Mouse (Mus musculus) embryonic fibroblast, embryonic 13.5 days (primary cell): ENCODE data around the gene Actl11. TPM values are rescaled to one million over a fixed set of nuclear protein-coding genes. Genes with fewer than 3 reads are reported as not detected.

ENCODE experiments used
- H3K27ac ChIP-seq: 2 replicates; pipeline ENCODE4 v1.5.1; 2012; ENCODE audit warnings: low read length, control low read depth, inconsistent platforms; ENCODE audit not compliant: insufficient read depth
- H3K4me1 ChIP-seq: 2 replicates; pipeline ENCODE4 v1.6.1; 2011; ENCODE audit warnings: low read length; ENCODE audit not compliant: control insufficient read depth, insufficient read depth
- H3K4me3 ChIP-seq: 2 replicates; pipeline ENCODE4 v1.5.1; 2011; ENCODE audit warnings: mild to moderate bottlenecking, control low read depth, low read length; ENCODE audit not compliant: insufficient read depth
- CTCF ChIP-seq: IDR thresholded peaks from 2 replicates; pipeline ENCODE4 v1.5.1; 2011; ENCODE audit warnings: mild to moderate bottlenecking, control low read depth, low read length, moderate library complexity, borderline replicate concordance; ENCODE audit not compliant: insufficient read depth
- POLR2A ChIP-seq: IDR thresholded peaks from 2 replicates; pipeline ENCODE4 v1.6.1; 2011; ENCODE audit warnings: low read depth, mild to moderate bottlenecking, control low read depth, low read length, moderate library complexity
- polyA plus RNA-seq: library from polyadenylated mRNA; stranded (reverse); fragments of >200 nt; gene quantifications from 2 replicates; pipeline ENCODE4 v1.2.4, GENCODE M21; 2011; ENCODE audit warnings: low read depth; ENCODE audit not compliant: missing spikeins, insufficient read length

The Actl11 gene
- polyA plus RNA-seq, 1 experiment, result not detected

DNA sequence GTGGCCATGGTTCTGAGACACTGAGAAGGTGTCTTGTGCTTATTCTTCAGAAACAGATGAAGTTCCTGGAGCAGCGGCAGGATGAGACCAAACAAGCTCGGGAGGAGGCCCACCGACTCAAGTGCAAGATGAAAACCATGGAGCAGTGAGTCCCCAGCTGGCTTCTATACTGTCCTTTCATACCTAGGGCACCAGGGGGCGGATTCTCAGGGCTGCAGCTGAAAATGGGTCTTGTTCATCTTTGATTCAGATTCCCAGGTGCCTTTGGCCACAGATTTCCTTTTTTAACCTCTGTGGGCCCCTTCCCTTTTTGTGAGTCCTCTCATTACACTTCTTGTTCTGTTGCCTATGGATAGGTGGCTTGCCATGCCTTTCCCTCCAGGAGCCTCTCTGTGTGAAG lies 32.7 kb downstream of the Actl11 start:
- Histone ChIP-seq H3K4me3 (no peak overlapping the region), H3K4me1 (peaks cover 2% of the 10 kb centered on the region), H3K27ac (no peak overlapping the region)
- TF ChIP-seq POLR2A (no peak), CTCF (no peak)

DNA sequence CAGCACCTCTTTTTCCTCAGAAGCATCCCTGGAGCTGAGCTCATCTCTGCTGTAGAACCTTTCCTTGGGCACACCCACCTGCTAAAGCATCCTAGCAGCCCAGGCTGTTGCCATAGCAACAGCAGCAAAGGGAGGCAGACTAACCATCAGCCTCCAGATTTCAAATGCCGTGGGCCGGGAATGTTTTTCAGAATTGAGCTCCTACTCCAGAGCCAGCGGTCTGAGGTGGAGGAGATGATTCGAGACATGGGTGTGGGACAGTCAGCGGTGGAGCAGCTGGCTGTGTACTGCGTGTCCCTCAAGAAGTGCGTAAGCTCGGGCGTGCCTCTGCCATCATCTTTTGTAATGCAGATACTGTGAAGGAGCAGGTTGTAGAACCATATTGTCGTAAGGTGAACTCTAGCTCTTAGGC lies 33.1 kb downstream of the Actl11 start:
- no peaks in the 10 kb centered on the region for H3K4me1 ChIP-seq
- TF ChIP-seq POLR2A, result no peak
- no peak for TF ChIP-seq CTCF
- no peak overlapping the region for H3K27ac ChIP-seq
- no peak overlapping the region for H3K4me3 ChIP-seq

DNA sequence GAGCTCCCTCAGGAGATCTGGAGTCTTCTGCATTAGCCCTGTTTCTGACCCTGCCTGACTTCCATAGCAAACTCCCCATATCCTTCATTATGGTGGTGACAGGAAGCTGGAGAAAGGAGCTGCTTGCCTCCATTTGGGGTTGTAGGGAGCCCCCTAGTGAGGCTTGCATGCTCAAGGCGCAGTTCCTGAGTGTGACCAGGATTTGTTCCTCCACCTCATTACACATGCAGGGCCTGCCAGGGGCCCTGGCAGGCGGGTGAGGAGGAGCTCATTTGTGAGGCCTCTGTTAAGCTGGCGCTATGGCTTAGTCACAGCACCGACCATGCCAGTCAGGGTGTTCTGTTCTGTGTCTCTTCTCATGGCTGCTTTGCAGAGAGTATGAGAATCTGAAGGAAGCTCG lies 33.6 kb downstream of the Actl11 start:
- TF ChIP-seq POLR2A (no peak), CTCF (peak; percentile 34; the same call in 1 of the 2 replicates)
- Histone ChIP-seq H3K4me1 (no peaks in the 10 kb centered on the region), H3K27ac (no peak overlapping the region), H3K4me3 (no peak overlapping the region)

DNA sequence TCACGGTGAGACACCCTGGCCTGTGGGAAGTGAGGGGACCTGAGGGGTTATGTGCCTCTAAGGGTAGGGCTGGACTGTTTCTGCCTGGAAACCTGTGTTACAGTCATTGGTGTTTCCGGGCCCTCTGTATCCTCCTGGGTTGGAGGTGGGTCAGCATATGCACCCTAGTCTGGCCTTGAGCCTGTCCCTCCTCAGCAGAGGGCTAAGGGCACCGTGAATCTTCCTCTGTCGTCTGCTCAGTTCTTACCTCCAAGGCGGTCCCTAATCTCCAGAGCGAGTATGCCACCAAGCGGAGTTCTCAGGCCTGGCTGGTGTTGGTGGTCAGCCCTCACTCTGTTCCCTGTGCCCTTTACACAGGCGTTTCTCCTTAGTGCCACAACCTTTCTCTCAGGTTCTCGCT lies 34.6 kb downstream of the Actl11 start:
- TF ChIP-seq CTCF (no peak), POLR2A (no peak)
- Histone ChIP-seq H3K4me3 (no peak overlapping the region), H3K27ac (no peak overlapping the region), H3K4me1 (no peaks in the 10 kb centered on the region)

DNA sequence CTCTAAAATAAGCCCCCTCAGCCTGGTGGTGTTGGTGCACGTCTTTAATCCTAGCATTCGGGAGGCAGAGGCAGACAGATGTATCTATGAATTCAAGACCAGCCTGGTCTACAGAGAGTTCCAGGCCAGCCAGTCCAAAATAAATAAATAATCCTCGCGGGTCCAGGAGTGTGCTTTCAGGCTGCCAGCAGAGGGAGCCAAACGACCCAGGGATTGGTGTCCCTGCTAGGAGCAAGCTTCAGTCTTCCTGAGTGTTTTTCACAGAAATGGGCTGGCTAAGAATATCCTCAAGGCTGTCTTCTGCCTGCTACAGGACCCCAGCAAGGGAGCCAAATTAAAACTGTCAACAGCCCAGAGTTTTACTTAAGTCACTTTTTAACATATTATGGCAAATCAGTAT lies 35.4 kb downstream of the Actl11 start:
- Histone ChIP-seq H3K27ac (no peak overlapping the region), H3K4me1 (no peaks in the 10 kb centered on the region)

DNA sequence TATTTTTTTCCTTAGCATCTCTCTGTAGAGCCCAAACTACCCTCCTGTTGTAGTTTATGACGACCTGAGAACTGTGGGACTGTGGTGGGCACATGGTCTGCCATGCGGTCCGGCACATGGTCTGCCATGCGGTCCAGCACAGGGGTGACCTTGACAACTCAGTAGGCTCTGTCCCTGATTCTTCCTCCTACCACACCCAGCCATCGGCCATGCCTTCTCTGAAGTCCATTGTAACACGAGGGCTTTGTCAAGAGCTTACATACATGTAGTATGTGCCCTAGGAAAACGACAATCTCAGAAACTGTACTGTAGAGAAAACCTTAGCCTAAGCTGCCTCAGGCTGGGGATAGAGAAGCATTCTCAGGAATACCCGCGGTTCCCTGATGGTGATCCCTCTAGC lies 36.4 kb downstream of the Actl11 start:
- Histone ChIP-seq H3K27ac (no peak overlapping the region), H3K4me3 (no peak overlapping the region), H3K4me1 (no peaks in the 10 kb centered on the region)
- TF ChIP-seq POLR2A (no peak), CTCF (no peak)

More for the DNA sequence above, 35.4 kb downstream of the Actl11 start:
- H3K4me3 ChIP-seq, result no peak overlapping the region
- peak; percentile 78 for TF ChIP-seq CTCF
- TF ChIP-seq POLR2A, result no peak

DNA sequence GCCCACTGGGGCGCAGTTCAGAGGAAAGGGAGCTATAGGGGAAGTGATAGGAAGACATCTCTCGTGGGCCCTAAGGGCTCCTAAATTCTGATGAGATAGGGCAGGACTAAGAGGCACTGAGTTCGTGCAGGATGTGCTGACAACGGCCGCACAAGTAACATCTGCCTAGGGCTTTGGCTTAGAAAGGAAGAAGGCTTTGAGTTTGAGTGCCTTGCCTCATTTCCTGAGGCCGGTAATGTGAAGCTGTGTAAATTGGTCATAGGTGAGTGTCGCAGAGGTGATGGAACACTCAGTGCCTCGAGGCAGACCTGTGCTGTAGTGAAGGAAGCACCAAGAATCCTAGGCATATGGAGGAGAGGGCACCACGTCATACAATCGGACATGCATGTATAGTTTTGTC lies 38.4 kb downstream of the Actl11 start:
- H3K4me1 ChIP-seq, result no peaks in the 10 kb centered on the region
- no peak overlapping the region for H3K27ac ChIP-seq
- no peak overlapping the region for H3K4me3 ChIP-seq
- TF ChIP-seq CTCF, result no peak
- TF ChIP-seq POLR2A, result no peak

DNA sequence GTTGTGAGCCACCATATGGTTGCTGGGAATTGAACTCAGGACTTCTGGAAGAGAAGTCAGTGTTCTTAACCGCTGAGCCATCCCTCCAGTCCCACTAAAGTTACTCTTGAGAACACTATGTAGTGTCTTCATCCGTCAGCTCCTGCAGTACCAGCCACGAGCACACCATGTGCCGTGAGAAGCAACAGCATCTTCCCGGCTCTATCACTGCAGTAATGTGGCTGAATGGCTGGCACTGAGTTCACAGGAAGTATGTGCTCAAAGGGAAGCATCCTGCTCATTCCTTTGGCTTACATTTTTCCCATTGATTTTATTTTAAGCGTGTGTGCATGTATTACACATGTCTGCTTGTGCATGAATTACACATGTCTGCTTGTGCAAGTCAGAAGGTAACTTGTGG lies 39.2 kb downstream of the Actl11 start:
- Histone ChIP-seq H3K4me1 (no peaks in the 10 kb centered on the region), H3K27ac (no peak overlapping the region), H3K4me3 (no peak overlapping the region)
- TF ChIP-seq POLR2A, result no peak
- no peak for TF ChIP-seq CTCF

DNA sequence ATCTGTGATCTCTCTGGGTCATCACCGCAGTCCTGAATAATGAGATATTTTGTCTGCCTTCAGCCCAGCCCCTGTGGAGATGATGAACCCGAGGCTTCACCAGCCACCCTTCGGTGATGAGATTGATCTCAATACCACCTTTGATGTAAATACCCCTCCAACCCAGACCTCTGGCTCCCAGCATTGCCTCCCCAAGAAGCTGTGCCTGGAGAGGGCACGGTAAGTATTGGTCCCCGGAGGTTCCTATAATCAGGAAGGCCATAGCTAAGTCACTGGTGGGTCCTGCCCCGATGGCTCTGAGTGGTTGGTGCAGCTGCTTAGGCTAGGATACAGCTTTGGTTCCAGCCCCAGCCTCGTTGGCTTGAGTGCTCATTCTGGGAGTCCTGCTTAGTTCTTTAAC lies 40.3 kb downstream of the Actl11 start:
- no peak overlapping the region for H3K27ac ChIP-seq
- H3K4me1 ChIP-seq, result no peaks in the 10 kb centered on the region
- H3K4me3 ChIP-seq, result no peak overlapping the region
- TF ChIP-seq CTCF (no peak), POLR2A (no peak)

DNA sequence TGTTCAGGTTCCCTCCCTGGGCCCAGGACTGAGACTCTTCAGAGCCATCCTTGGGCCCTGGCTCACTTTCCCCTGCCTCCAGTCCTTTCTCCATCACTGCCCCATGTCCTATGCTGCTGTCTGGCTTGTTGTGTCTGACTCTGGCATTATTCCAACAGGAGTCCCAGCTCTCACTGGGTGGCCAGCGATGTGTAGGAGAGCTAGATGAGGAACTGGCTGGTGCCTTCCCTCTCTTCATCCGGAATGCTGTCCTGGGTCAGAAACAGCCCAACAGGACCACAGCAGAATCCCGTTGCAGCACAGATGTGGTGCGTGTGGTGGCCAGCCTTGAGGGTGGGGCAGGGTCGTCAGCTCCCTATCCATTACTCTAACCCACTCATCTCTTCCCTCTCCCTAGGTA lies 42.0 kb downstream of the Actl11 start:
- Histone ChIP-seq H3K27ac (no peak overlapping the region), H3K4me1 (peaks cover 4% of the 10 kb centered on the region), H3K4me3 (no peak overlapping the region)
- TF ChIP-seq CTCF, result no peak
- TF ChIP-seq POLR2A, result no peak
